In genomic region chr11:115806154-115806553, GRCm38 (mm10) we compare ENCODE assay signal across 19 mouse cellular contexts. TPM values are rescaled to one million over a fixed set of nuclear protein-coding genes. Genes with fewer than 3 reads are reported as not detected.
A peak's percentile ranks its signal among the peaks of the same experiment; 100 is the strongest.
DNase-seq lines count a peak whose midpoint lies in the region; ATAC-seq and TF ChIP-seq lines count a peak whose summit lies in the region.
"Had no signal": no experiment of that assay in that cellular context is flagged by ENCODE, and none has a peak within 500 bp of the region (broad histone marks: within the 10 kb centered on the region; RNA-seq: fewer than 3 reads in every experiment).

No protein-coding gene starts in this region.

- no peaks in the 10 kb centered on the region for H3K9me3 ChIP-seq in hindbrain, embryonic 10.5 days
- no peaks in the 10 kb centered on the region for H3K9me3 ChIP-seq in hindbrain, embryonic 11.5 days (ENCODE audit: control insufficient read depth, low read length)
- H3K9me3 ChIP-seq in liver, embryonic 13.5 days (replicated peaks): no peaks in the 10 kb centered on the region
- no peaks in the 10 kb centered on the region for H3K9me3 ChIP-seq in hindbrain, postnatal 0 days (ENCODE audit: low read length)
- H3K9me3 ChIP-seq: intestine, embryonic 15.5 days; midbrain, embryonic 12.5 days had no signal

- peaks cover 99% of the 10 kb centered on the region for H3K36me3 ChIP-seq in hindbrain, embryonic 10.5 days
- peaks cover 35% of the 10 kb centered on the region for H3K36me3 ChIP-seq in hindbrain, embryonic 11.5 days (ENCODE audit: control insufficient read depth, insufficient read depth, low read length)
- H3K36me3 ChIP-seq in liver, embryonic 13.5 days: peaks cover 70% of the 10 kb centered on the region
- H3K36me3 ChIP-seq in hindbrain, postnatal 0 days (ENCODE audit: insufficient read depth, low read length): peaks cover 15% of the 10 kb centered on the region; the same call in 1 of the 2 replicates

- H3K4me1 ChIP-seq in hindbrain, embryonic 10.5 days (replicated peaks): peaks cover 51% of the 10 kb centered on the region
- peaks cover 7% of the 10 kb centered on the region for H3K4me1 ChIP-seq in hindbrain, embryonic 11.5 days (replicated peaks; ENCODE audit: control insufficient read depth, insufficient read depth, low read length)
- peaks cover 89% of the 10 kb centered on the region for H3K4me1 ChIP-seq in liver, embryonic 13.5 days (replicated peaks)
- H3K4me1 ChIP-seq in hindbrain, postnatal 0 days (ENCODE audit: insufficient read depth, low read length): peaks cover 12% of the 10 kb centered on the region

- H3K27me3 ChIP-seq in hindbrain, embryonic 10.5 days (ENCODE audit: insufficient read depth, poor library complexity, severe bottlenecking): no peaks in the 10 kb centered on the region
- no peaks in the 10 kb centered on the region for H3K27me3 ChIP-seq in hindbrain, embryonic 11.5 days (ENCODE audit: control insufficient read depth, insufficient read depth, low read length)
- no peaks in the 10 kb centered on the region for H3K27me3 ChIP-seq in liver, embryonic 13.5 days
- H3K27me3 ChIP-seq in hindbrain, postnatal 0 days (ENCODE audit: insufficient read depth, low read length): no peaks in the 10 kb centered on the region
- H3K27me3 ChIP-seq: CH12.LX; intestine, embryonic 15.5 days; midbrain, embryonic 12.5 days had no signal

- H3K4me2 ChIP-seq in hindbrain, embryonic 11.5 days (replicated peaks; ENCODE audit: low read depth, low read length): no peak overlapping the region
- H3K4me2 ChIP-seq in liver, embryonic 13.5 days: peak overlapping the region; percentile 37
- peak overlapping the region; percentile 21; the same call in 1 of the 2 replicates for H3K4me2 ChIP-seq in hindbrain, postnatal 0 days (ENCODE audit: low read depth, low read length)
- H3K4me2 ChIP-seq: intestine, embryonic 15.5 days; midbrain, embryonic 12.5 days had no signal

- 0 out of 2 replicates have a peak overlapping the region, but pooled peaks have one; percentile 78 for H3K27ac ChIP-seq in hindbrain, embryonic 10.5 days
- H3K27ac ChIP-seq in hindbrain, embryonic 11.5 days (ENCODE audit: low read depth, low read length): no peak overlapping the region
- peak overlapping the region; percentile 85 for H3K27ac ChIP-seq in liver, embryonic 13.5 days
- peak overlapping the region; percentile 77; the same call in 1 of the 2 replicates for H3K27ac ChIP-seq in hindbrain, postnatal 0 days
- H3K27ac ChIP-seq: intestine, embryonic 15.5 days; macrophage; midbrain, embryonic 12.5 days had no signal

- no peak overlapping the region for H3K4me3 ChIP-seq in hindbrain, embryonic 10.5 days
- H3K4me3 ChIP-seq in hindbrain, embryonic 11.5 days (ENCODE audit: low read depth, low read length): no peak overlapping the region
- H3K4me3 ChIP-seq in liver, embryonic 13.5 days (replicated peaks): no peak overlapping the region
- H3K4me3 ChIP-seq in hindbrain, postnatal 0 days (ENCODE audit: low read length): no peak overlapping the region
- H3K4me3 ChIP-seq: intestine, embryonic 15.5 days; midbrain, embryonic 12.5 days had no signal

- no peak overlapping the region for H3K9ac ChIP-seq in hindbrain, embryonic 11.5 days (ENCODE audit: low read depth, low read length)
- 0 out of 2 replicates have a peak overlapping the region, but pooled peaks have one; percentile 37 for H3K9ac ChIP-seq in liver, embryonic 13.5 days
- no peak overlapping the region for H3K9ac ChIP-seq in hindbrain, postnatal 0 days (replicated peaks; ENCODE audit: low read length)
- H3K9ac ChIP-seq: intestine, embryonic 15.5 days; midbrain, embryonic 12.5 days had no signal

- DNase-seq in hindbrain, embryonic 10.5 days (ENCODE audit: low spot score): no peak
- DNase-seq in hindbrain, embryonic 11.5 days (ENCODE audit: low spot score): no peak
- no peak for DNase-seq in liver, embryonic 13.5 days
- no peak for DNase-seq in liver
- DNase-seq in hindbrain, postnatal 0 days (ENCODE audit: low spot score): no peak
- DNase-seq in lung, postnatal 10 days: peak; percentile 60
- DNase-seq in spleen, postnatal 10 days (ENCODE audit: low spot score in 2 of 2): no peak
- DNase-seq in urinary bladder, postnatal 14 days (ENCODE audit: low spot score): no peak
- DNase-seq: adrenal gland, postnatal 25 days; cerebellum, adult 9-11 months; embryo, embryonic 11 days; gastrocnemius, postnatal 10 days; right cerebral cortex, adult 18-20 months; thymus, postnatal 25 days had no signal

- TF ChIP-seq CTCF in hindbrain, postnatal 0 days (IDR thresholded peaks at IDR 0.05; ENCODE audit: low read depth): no peak

- ATAC-seq in hindbrain, embryonic 11.5 days (ENCODE audit: low FRiP score): no peak
- no peak for ATAC-seq in liver, embryonic 13.5 days (ENCODE audit: low read depth)
- no peak for ATAC-seq in hindbrain, postnatal 0 days
- ATAC-seq: forebrain, embryonic 16.5 days; intestine, embryonic 15.5 days had no signal

- WGBS in hindbrain, embryonic 10.5 days: 95% methylated on average over 10 of the region's 10 CpGs
- 94% methylated on average over 10 of the region's 10 CpGs for WGBS in hindbrain, embryonic 11.5 days
- WGBS in liver, embryonic 13.5 days (ENCODE audit: insufficient replicate concordance): 78% methylated on average over 10 of the region's 10 CpGs
- WGBS in hindbrain, postnatal 0 days: 91% methylated on average over 10 of the region's 10 CpGs

RNA-seq across cellular contexts. Expression of gene Caskin2, which starts 7.3 kb away (rescaled TPM):
- 19.0 and 21.5 TPM in 2 replicates for polyA plus RNA-seq in hindbrain, embryonic 10.5 days (2016; fragmentation: Nextera tagmentation; extraction: Ambion mirVana)
- 12.2 and 12.9 TPM in 2 replicates for polyA plus RNA-seq in hindbrain, embryonic 11.5 days (2014; fragmentation: Nextera tagmentation; extraction: Ambion mirVana)
- 5.7 and 6.0 TPM in 2 replicates for polyA plus RNA-seq in liver, embryonic 13.5 days (2015; fragmentation: Nextera tagmentation; extraction: Ambion mirVana)
- total RNA-seq in hindbrain, postnatal 0 days (2014; rRNA removed): 24.4 and 39.2 TPM in 2 replicates
- polyA plus RNA-seq in hindbrain, postnatal 0 days (2015; fragmentation: Nextera tagmentation; extraction: Ambion mirVana): 7.7 and 8.0 TPM in 2 replicates

RNA-seq across cellular contexts. Expression of gene Tsen54, which starts 8.4 kb away (rescaled TPM):
- 38.1 and 41.5 TPM in 2 replicates for polyA plus RNA-seq in hindbrain, embryonic 10.5 days (2016; fragmentation: Nextera tagmentation; extraction: Ambion mirVana)
- polyA plus RNA-seq in hindbrain, embryonic 11.5 days (2014; fragmentation: Nextera tagmentation; extraction: Ambion mirVana): 17.9 and 21.3 TPM in 2 replicates
- polyA plus RNA-seq in liver, embryonic 13.5 days (2015; fragmentation: Nextera tagmentation; extraction: Ambion mirVana): 19.3 and 20.1 TPM in 2 replicates
- total RNA-seq in hindbrain, postnatal 0 days (2014; rRNA removed): 22.5 and 34.6 TPM in 2 replicates
- 18.0 and 18.8 TPM in 2 replicates for polyA plus RNA-seq in hindbrain, postnatal 0 days (2015; fragmentation: Nextera tagmentation; extraction: Ambion mirVana)

RNA-seq across cellular contexts. Expression of gene Llgl2, which starts 17.7 kb away (rescaled TPM):
- polyA plus RNA-seq in hindbrain, embryonic 10.5 days (2016; fragmentation: Nextera tagmentation; extraction: Ambion mirVana): 10.4 and 11.9 TPM in 2 replicates
- 3.8 and 5.4 TPM in 2 replicates for polyA plus RNA-seq in hindbrain, embryonic 11.5 days (2014; fragmentation: Nextera tagmentation; extraction: Ambion mirVana)
- polyA plus RNA-seq in liver, embryonic 13.5 days (2015; fragmentation: Nextera tagmentation; extraction: Ambion mirVana): 9.8 and 10.2 TPM in 2 replicates
- total RNA-seq in hindbrain, postnatal 0 days (2014; rRNA removed): 1.6 and 2.1 TPM in 2 replicates
- 1.5 and 1.8 TPM in 2 replicates for polyA plus RNA-seq in hindbrain, postnatal 0 days (2015; fragmentation: Nextera tagmentation; extraction: Ambion mirVana)

RNA-seq across cellular contexts. Expression of gene Tmem94, which starts 40.9 kb away (rescaled TPM):
- 42.0 and 47.4 TPM in 2 replicates for polyA plus RNA-seq in hindbrain, embryonic 10.5 days (2016; fragmentation: Nextera tagmentation; extraction: Ambion mirVana)
- polyA plus RNA-seq in hindbrain, embryonic 11.5 days (2014; fragmentation: Nextera tagmentation; extraction: Ambion mirVana): 15.5 and 16.4 TPM in 2 replicates
- polyA plus RNA-seq in liver, embryonic 13.5 days (2015; fragmentation: Nextera tagmentation; extraction: Ambion mirVana): 8.2 and 10.9 TPM in 2 replicates
- 42.4 and 42.6 TPM in 2 replicates for total RNA-seq in hindbrain, postnatal 0 days (2014; rRNA removed)
- polyA plus RNA-seq in hindbrain, postnatal 0 days (2015; fragmentation: Nextera tagmentation; extraction: Ambion mirVana): 12.5 and 16.1 TPM in 2 replicates

RNA-seq across cellular contexts. Expression of gene Myo15b, which starts 52.1 kb away (rescaled TPM):
- 0.19 and 0.21 TPM in 2 replicates for polyA plus RNA-seq in hindbrain, embryonic 10.5 days (2016; fragmentation: Nextera tagmentation; extraction: Ambion mirVana)
- 0.09 TPM in 1 of 2 replicates, not detected in the other for polyA plus RNA-seq in hindbrain, embryonic 11.5 days (2014; fragmentation: Nextera tagmentation; extraction: Ambion mirVana)
- polyA plus RNA-seq in liver, embryonic 13.5 days (2015; fragmentation: Nextera tagmentation; extraction: Ambion mirVana): 0.36 and 0.46 TPM in 2 replicates
- 0.29 and 0.63 TPM in 2 replicates for total RNA-seq in hindbrain, postnatal 0 days (2014; rRNA removed)
- polyA plus RNA-seq in hindbrain, postnatal 0 days (2015; fragmentation: Nextera tagmentation; extraction: Ambion mirVana): 0.20 and 0.45 TPM in 2 replicates
- total RNA-seq: gastrocnemius, postnatal 10 days had no signal
